Mouse (Mus musculus): ENCODE results near the gene Fkbp8.

DNA sequence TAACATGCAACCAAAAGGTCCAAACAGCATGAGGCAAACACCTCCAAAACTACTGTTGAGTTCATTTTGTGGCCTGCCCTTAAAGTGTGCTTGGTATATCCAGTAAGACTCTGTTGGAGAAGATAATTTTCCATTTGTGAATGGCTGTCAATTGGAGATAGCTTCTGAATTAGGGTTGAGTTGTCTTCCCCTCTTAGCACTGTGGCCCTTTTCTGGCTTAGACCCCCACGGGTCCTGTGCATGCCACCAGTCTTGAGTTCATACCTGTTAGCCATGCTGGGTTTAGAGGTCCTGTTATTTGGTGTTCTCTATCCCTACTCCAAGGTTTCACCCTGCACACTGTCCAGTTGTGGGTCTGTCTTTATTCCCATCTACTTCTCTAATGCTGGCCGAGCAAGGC is 15.8 kb upstream of the Fkbp8 start:
- no peak for TF ChIP-seq POLR2A (IDR thresholded peaks at IDR 0.05; ENCODE audit: low read depth, low read length)
- TF ChIP-seq CTCF (IDR thresholded peaks at IDR 0.05; ENCODE audit: extremely low read depth, insufficient read length, insufficient replicate concordance, low read depth, low read length), result no peak

All from small intestine, adult 2 months (tissue).